Mouse (Mus musculus) forebrain, embryonic 16.5 days (tissue): ENCODE measurements around the gene Usp22. TPM values are rescaled to one million over a fixed set of nuclear protein-coding genes. Genes with fewer than 3 reads are reported as not detected.
"Not testable (repeated sequence)": the region's sequence is repeated elsewhere in the genome, so short reads cannot be mapped to it uniquely, and the experiment has no call there.

Experiments used
- ATAC-seq: fragments of 200-750 bp; cut with Nextera tagmentation; 2 replicates; pipeline ENCODE4 v1.8.0; 2017; ENCODE audit warnings: mild to moderate bottlenecking, moderate library complexity
- H3K27ac ChIP-seq: fragments of 300-500 bp; sonication (generic); 2 replicates; pipeline ENCODE4 v1.5.1; 2014; ENCODE audit warnings: low read length, control low read depth
- H3K27me3 ChIP-seq: fragments of 300-500 bp; sonication (generic); replicated peaks from 2 replicates; pipeline ENCODE4 v1.6.1; 2014; ENCODE audit warnings: low read length; ENCODE audit not compliant: control insufficient read depth, insufficient read depth
- H3K36me3 ChIP-seq: fragments of 300-500 bp; sonication (generic); 2 replicates; pipeline ENCODE4 v1.6.1; 2014; ENCODE audit not compliant: control insufficient read depth, insufficient read depth
- H3K4me1 ChIP-seq: fragments of 300-500 bp; sonication (generic); replicated peaks from 2 replicates; pipeline ENCODE4 v1.6.1; 2014; ENCODE audit warnings: low read length; ENCODE audit not compliant: control insufficient read depth, insufficient read depth
- H3K4me2 ChIP-seq: fragments of 300-500 bp; sonication (generic); 2 replicates; pipeline ENCODE4 v1.6.1; 2014; ENCODE audit warnings: mild to moderate bottlenecking, low read length, control low read depth
- H3K4me3 ChIP-seq: fragments of 300-500 bp; sonication (generic); replicated peaks from 2 replicates; pipeline ENCODE4 v1.5.1; 2014; ENCODE audit warnings: mild to moderate bottlenecking, low read length, control low read depth
- H3K9ac ChIP-seq: fragments of 300-500 bp; sonication (generic); replicated peaks from 2 replicates; pipeline ENCODE4 v1.6.1; 2014; ENCODE audit warnings: low read depth, low read length, control low read depth
- H3K9me3 ChIP-seq: fragments of 300-500 bp; sonication (generic); 2 replicates; pipeline ENCODE4 v1.6.1; 2016; ENCODE audit warnings: low read length; ENCODE audit not compliant: control insufficient read depth
- WGBS: fragments of 180-500 bp; shearing (Covaris S2); extraction: QIAGEN DNeasy Blood & Tissue Kit; methylation state at CpG from one replicate; pipeline ENCODE4 v1.1.7; 2014; 5-methylcytosine and 5-hydroxymethylcytosine counted together
- polyA plus RNA-seq: library from polyadenylated mRNA; unstranded; fragments of >200 nt; fragmentation: Nextera tagmentation; extraction: Ambion mirVana; gene quantifications from 2 replicates; pipeline ENCODE4 v1.2.1, GENCODE M21; 2015

Gene Usp22
- polyA plus RNA-seq, 1 experiment from 2014 or later = 479 TPM

- 76% methylated on average over 2 of the region's 2 CpGs for WGBS
- H3K4me3 ChIP-seq = no peak overlapping the region
- H3K36me3 ChIP-seq = no peaks in the 10 kb centered on the region
- no peaks in the 10 kb centered on the region for H3K4me1 ChIP-seq
- H3K27ac ChIP-seq = no peak overlapping the region
- H3K9ac ChIP-seq = no peak overlapping the region
- H3K4me2 ChIP-seq = no peak overlapping the region
- ATAC-seq = no peak
- no peaks in the 10 kb centered on the region for H3K9me3 ChIP-seq
- H3K27me3 ChIP-seq = no peaks in the 10 kb centered on the region
Measured at GRCm38 (mm10) chr11:61141693-61142092, 33.2 kb downstream of the Usp22 start.

GRCm38 (mm10) chr11:61132943-61133342 is 41.9 kb downstream of the Usp22 start:
- no peak overlapping the region for H3K4me2 ChIP-seq
- no peaks in the 10 kb centered on the region for H3K4me1 ChIP-seq
- no peak overlapping the region for H3K27ac ChIP-seq
- no peak overlapping the region for H3K4me3 ChIP-seq
- ATAC-seq = no peak
- H3K36me3 ChIP-seq = no peaks in the 10 kb centered on the region
- H3K27me3 ChIP-seq = no peaks in the 10 kb centered on the region
- 79% methylated on average over 2 of the region's 2 CpGs for WGBS
- no peak overlapping the region for H3K9ac ChIP-seq
- no peaks in the 10 kb centered on the region for H3K9me3 ChIP-seq

GRCm38 (mm10) chr11:61130646-61131045 is 44.2 kb downstream of the Usp22 start:
- not testable (repeated sequence) for H3K9ac ChIP-seq, H3K27ac ChIP-seq, H3K9me3 ChIP-seq, H3K27me3 ChIP-seq, H3K4me3 ChIP-seq, H3K4me1 ChIP-seq, H3K36me3 ChIP-seq, ATAC-seq, H3K4me2 ChIP-seq
- 82% methylated on average over 4 of the region's 4 CpGs for WGBS

- Histone ChIP-seq H3K9me3 (no peaks in the 10 kb centered on the region), H3K4me1 (no peaks in the 10 kb centered on the region), H3K4me2 (no peak overlapping the region), H3K36me3 (no peaks in the 10 kb centered on the region), H3K4me3 (no peak overlapping the region), H3K9ac (no peak overlapping the region), H3K27ac (no peak overlapping the region), H3K27me3 (no peaks in the 10 kb centered on the region)
- WGBS = 60% methylated on average over 10 of the region's 10 CpGs
- ATAC-seq = no peak
Measured at GRCm38 (mm10) chr11:61129305-61129704, 45.5 kb downstream of the Usp22 start.

- H3K4me3 ChIP-seq = no peak overlapping the region
- H3K27ac ChIP-seq = no peak overlapping the region
- no peaks in the 10 kb centered on the region for H3K27me3 ChIP-seq
- H3K9ac ChIP-seq = no peak overlapping the region
- H3K4me1 ChIP-seq = no peaks in the 10 kb centered on the region
- no peak for ATAC-seq
- WGBS = 91% methylated on average over 8 of the region's 8 CpGs
- no peak overlapping the region for H3K4me2 ChIP-seq
- H3K36me3 ChIP-seq = no peaks in the 10 kb centered on the region
- no peaks in the 10 kb centered on the region for H3K9me3 ChIP-seq
Measured at GRCm38 (mm10) chr11:61127421-61128055, 47.3 kb downstream of the Usp22 start.

- WGBS = 86% methylated on average over 23 of the region's 23 CpGs
- Histone ChIP-seq H3K27ac (no peak within 1 kb of the TSS), H3K9ac (no peak within 1 kb of the TSS), H3K4me1 (no peaks in the 10 kb centered on the region), H3K4me3 (no peak within 1 kb of the TSS), H3K27me3 (no peaks in the 10 kb centered on the region), H3K36me3 (no peaks in the 10 kb centered on the region), H3K4me2 (no peak within 1 kb of the TSS), H3K9me3 (no peaks in the 10 kb centered on the region)
- ATAC-seq = no peak
Measured at GRCm38 (mm10) chr11:61126606-61127355, 48.1 kb downstream of the Usp22 start, which contains the start of gene Tnfrsf13b. TSS of gene Tnfrsf13b (plus strand) at chr11:61126755.

- WGBS = 92% methylated on average over 5 of the region's 5 CpGs
- H3K4me2 ChIP-seq = no peak overlapping the region
Measured at GRCm38 (mm10) chr11:61125970-61126369, 48.9 kb downstream of the Usp22 start.

GRCm38 (mm10) chr11:61123886-61124285 is 51.0 kb downstream of the Usp22 start:
- Histone ChIP-seq H3K27ac (no peak overlapping the region), H3K4me2 (no peak overlapping the region), H3K4me1 (no peaks in the 10 kb centered on the region), H3K36me3 (no peaks in the 10 kb centered on the region), H3K9me3 (no peaks in the 10 kb centered on the region), H3K27me3 (no peaks in the 10 kb centered on the region), H3K9ac (no peak overlapping the region), H3K4me3 (no peak overlapping the region)
- ATAC-seq = no peak
- 82% methylated on average over 3 of the region's 3 CpGs for WGBS

More at GRCm38 (mm10) chr11:61125970-61126369, 48.9 kb downstream of the Usp22 start:
- ATAC-seq = no peak
- no peak overlapping the region for H3K27ac ChIP-seq
- no peak overlapping the region for H3K4me3 ChIP-seq
- H3K9me3 ChIP-seq = no peaks in the 10 kb centered on the region
- H3K9ac ChIP-seq = no peak overlapping the region
- H3K36me3 ChIP-seq = no peaks in the 10 kb centered on the region
- H3K27me3 ChIP-seq = no peaks in the 10 kb centered on the region
- no peaks in the 10 kb centered on the region for H3K4me1 ChIP-seq

- Histone ChIP-seq H3K4me1 (no peaks in the 10 kb centered on the region), H3K4me2 (no peak overlapping the region), H3K27me3 (no peaks in the 10 kb centered on the region), H3K4me3 (no peak overlapping the region), H3K36me3 (no peaks in the 10 kb centered on the region), H3K9ac (no peak overlapping the region), H3K9me3 (no peaks in the 10 kb centered on the region), H3K27ac (no peak overlapping the region)
- no peak for ATAC-seq
- WGBS = 91% methylated on average over 8 of the region's 8 CpGs
Measured at GRCm38 (mm10) chr11:61122769-61123288, 52.0 kb downstream of the Usp22 start.
